Mouse (Mus musculus) retina, adult 2 months (tissue): ENCODE results near the gene Atp8b5.

Source experiments
- DNase-seq: peaks from one replicate; pipeline ENCODE4 v3.0.0-alpha.2; 2012; ENCODE audit warnings: low read depth, low spot score

Gene Atp8b5

DNA sequence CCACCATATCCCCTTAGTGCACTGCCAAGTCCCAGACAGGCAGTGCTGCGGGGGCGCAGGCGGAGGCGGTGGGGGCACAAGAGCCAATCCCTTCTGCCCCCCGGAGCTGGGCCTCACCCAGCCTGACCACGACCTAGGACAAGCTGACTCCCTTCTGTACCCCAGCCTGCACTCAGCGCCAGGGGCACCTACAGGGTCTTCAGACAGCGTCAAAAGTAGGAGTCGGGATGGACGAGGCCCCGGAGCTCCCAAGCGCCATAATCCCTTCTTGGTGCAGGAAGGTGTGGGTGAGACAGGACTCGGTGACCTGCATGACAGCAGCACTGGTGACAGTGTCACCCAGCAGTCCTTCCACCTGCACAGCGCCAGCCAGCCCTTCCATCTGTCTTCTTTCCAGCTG is 147.8 kb downstream of the Atp8b5 start:
- no peak for DNase-seq

- DNase-seq: no peak
These were observed 148.5 kb downstream of the Atp8b5 start for GRCm38 (mm10) chr4:43415221-43416070.

DNA sequence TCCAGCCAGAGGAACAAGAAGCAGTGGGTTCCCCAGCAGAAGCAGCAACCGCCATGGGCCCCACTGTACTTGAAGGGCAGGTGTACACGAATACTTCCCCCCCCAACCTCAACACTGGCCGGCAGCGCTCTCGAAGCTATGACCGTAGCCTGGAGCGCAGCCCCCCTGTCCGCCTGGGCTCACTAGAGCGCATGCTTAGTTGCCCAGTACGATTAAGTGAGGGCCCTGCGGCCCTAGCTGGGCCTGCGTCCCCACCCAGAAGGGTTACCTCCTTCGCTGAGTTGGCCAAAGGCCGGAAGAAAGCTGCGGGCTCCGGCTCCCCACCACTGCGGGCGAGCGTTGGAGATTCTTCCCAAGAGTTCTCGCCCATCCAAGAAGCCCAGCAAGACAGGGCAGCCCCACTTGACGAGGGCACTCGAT is 149.1 kb downstream of the Atp8b5 start:
- DNase-seq: no peak

DNA sequence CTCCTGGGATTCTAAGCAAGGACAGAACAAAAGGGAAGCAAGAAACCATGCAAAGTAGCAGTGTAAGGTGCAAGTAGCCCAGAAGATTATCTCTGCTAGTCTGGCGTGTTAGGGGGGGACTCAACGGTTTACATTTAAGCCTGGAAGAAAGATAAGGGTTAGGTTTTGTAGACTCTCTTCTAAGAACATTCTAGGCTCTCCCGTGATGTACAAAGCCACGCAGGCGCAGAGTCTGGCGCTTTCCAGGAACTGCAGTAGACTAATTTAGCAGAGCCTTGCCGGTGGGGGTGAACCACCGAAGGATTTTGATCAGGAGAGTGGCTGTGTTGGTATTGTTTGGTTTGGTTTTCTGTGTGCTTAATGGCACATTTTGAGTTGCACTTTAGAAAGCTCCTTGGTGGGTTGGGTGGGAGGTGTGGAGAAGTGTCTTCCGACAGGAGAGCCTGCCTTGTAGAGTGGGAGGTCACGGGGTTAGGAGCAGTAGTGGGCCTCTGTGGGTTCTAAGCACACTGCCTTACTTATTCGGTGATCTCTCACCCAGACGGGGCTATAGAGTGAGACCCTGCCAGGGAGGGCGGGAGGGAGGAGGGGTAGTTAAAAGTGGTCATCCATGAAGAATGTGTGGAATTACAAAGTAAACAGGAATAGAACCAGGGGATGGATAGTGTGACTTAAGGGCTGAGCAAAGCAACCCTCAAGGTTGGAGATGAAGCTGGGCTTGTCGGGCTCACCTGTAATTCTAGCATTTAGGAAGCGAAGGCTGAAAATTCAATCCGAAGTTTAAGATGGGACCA is 150.5 kb downstream of the Atp8b5 start:
- no peak for DNase-seq

DNA sequence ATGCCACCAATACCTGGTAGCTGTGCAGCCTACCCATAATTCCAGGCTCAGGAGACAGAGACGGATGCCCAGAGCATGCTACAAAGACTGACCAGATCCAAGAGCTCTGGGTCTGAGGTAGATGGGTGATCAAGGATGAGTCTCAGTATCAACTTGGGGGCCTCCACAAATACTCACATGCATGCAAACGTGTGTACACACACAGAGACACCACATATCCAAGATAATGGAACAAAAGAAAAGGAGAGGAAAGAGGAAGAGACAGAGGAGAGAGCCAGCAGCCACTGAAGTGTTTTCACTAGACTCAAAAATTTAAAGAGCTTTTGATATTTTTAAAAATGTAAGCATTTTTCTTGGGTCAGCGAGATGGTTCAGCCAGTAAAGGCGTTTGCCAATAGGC is 151.5 kb downstream of the Atp8b5 start:
- no peak for DNase-seq

- DNase-seq: no peak
These were observed 152.2 kb downstream of the Atp8b5 start for GRCm38 (mm10) chr4:43418973-43419656.

DNA sequence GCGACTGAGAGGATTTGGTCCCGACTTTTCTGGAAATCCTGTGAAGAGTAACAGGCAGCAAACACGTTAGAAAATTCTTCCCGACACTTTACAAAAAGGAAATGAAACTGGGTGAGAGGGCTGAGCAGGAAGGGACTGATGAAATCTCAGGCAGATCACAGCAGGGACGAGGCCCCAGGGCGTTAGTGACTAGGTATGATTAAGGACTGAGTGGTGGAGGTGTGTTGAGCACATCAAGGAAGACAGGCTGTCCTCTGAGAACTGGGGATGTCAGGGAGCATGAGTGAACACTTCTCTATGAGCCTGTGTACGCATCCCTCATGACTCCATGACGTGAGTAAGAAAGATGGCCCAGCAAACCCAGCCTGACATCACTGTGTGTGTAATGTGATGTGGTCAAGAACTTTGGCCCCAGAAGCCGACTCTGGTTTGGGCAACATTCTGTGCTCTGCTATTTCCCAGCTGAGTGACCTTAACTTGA is 152.9 kb downstream of the Atp8b5 start:
- no peak for DNase-seq

DNA sequence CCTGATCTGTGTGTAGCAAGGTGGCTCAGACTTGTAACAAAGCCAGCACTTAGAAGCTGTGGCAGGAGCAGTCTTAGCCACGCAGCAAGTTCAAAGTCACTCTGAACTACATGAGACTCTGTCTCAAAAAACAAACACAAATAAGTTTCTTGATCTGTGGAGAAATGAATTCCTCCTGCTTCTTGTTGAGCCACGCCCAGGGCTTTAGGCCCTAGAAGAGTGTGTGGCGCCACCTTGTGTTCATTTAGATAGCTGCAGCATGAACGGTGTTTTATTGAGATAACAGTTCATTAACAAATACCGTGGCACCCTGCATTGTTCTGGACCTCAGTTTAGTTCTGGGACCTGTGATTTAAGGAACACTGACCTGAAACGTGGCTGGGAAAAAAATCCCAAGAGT is 153.3 kb downstream of the Atp8b5 start:
- no peak for DNase-seq

DNA sequence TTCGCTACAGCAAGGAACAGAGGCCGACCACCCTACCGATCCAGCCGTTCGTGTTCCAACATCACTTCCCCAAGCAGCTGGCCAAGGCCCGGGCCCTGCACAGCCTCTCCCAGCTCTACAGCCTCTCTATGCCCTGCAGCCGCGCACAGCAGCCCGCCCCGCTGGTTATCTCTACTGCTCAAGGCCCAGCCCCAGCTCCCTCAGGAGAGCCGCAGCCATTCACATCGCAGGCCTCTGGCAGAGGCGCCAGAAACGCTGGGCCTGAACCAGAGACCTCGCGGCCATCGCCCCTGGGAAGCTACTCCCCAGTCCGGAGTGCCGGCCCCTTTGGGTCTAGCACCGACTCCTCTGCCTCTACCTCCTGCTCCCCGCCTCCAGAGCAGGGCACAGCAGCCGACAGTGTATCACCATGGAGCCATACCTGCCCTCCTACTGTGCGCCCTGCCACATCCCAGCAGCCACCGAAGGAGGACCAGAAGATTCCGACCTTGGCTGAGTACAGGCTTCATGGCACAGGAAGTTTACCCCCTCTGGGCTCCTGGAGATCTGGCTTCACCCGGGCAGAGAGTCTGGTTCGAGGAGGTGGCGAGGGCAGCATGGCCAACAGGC is 154.8 kb downstream of the Atp8b5 start:
- DNase-seq: no peak
